Mouse (Mus musculus): ENCODE results near the gene Fndc7.

GRCm38 (mm10) chr3:108856386-108857123 is 33.3 kb downstream of the Fndc7 start:
- TF ChIP-seq POLR2A (IDR thresholded peaks at IDR 0.05; ENCODE audit: borderline replicate concordance, control insufficient read depth, low read depth, low read length) (no peak), CTCF (IDR thresholded peaks at IDR 0.05; ENCODE audit: control insufficient read depth, insufficient read depth, low read length) (peak; percentile 48; the same call in 1 of the 2 replicates)

All from bone marrow, adult 2 months (tissue).